Mouse (Mus musculus) thymus, postnatal 10 days (tissue): ENCODE results near the gene Fam168a.
A peak's percentile ranks its signal among the peaks of the same experiment; 100 is the strongest.
"Not testable (repeated sequence)": the region's sequence is repeated elsewhere in the genome, so short reads cannot be mapped to it uniquely, and the experiment has no call there.

Experiments used
- DNase-seq, 2 experiments: peaks; one replicate each; pipeline ENCODE4 v3.0.0; 2021; ENCODE audit warnings: low spot score in 2 of 2

The Fam168a gene

GRCm38 (mm10) chr7:100842175-100842574 lies 135.7 kb downstream of the Fam168a start:
- DNase-seq: no peak

DNA sequence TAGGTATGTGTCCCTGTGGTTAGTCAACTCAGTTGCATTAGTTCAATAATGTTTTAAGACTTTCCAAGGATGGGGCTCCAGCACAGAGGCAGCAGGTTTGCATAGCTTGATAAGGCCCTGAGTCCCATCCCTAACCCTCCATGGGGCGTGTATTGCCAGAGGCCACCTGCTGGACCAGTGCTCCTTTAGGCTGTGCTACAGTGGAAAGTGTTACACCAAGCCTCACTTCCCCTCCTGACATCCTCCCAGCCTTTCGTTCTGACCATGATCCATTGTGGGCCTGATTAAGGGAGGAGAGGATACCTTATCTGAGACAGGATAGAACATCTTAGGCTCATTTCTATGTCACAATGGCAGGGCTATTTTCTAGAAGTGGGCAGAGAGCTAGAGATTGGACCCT lies 137.4 kb downstream of the Fam168a start:
- DNase-seq: no peak

DNA sequence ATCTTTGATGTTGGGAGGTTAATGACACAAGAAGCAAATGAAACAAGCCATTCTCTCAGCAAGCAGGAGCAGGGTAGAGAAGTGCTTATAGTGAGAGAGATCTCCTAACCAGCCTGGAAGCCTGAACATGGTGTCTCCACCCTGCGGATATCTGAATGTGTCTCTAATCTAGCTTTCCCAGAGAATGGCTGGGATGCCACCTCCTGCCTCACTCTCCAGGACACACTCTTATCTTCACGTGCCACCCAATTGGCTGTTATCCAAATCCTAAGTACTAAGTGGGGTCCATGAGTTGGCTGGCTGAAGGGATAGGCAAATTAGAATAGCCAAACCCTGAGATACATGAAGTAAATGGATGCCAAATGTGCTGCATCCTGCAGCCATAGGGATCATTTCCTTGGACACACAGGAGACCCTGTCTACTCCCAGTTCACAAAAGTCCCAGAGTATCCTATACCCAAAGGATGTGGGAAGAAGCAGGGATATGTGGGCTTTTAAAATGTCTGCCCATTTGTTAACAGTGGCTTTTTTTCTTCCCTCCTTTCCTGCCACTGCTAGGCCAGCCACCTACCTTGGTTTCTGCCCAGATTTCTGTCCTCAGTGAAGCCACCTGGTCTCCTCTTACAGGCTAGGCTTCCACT lies 138.1 kb downstream of the Fam168a start:
- DNase-seq: no peak

DNA sequence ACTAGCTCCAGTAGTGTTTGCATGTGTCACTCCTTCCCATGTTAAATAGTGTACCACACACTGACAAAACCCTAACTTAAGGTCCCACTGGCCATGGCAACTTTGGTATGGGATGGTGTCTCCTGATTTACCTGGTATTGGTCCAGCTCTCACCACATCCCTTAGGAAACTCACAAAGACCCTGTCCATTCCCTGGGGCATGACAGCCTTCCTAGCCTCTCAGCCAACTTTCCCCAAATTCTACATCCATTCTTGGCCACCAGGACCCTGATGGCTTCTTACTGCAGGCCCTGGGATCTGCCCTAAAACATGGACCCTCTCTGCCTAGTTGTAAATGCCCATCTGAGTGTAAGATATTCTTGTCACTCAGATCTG lies 138.6 kb downstream of the Fam168a start:
- DNase-seq: no peak

GRCm38 (mm10) chr7:100845412-100845811 lies 139.0 kb downstream of the Fam168a start:
- no peak for DNase-seq

DNA sequence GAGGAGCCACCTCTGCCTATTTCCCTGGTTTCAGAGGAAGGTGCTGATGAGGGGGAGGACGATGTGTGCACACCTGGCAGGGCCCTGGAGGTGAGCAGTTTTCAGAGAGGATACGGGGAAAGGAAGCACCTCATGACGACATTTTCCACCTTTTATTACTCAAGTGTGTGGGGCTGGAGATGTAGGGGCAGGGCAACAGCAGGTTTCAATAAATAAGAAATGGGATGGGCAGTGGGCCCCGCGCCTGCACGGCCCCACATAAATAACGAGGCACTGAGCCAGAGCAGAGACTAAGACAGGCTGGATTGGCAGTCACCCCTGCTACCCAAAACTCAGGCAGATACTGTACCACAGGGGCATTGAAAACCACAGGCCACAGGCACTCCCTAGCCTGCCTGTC lies 139.6 kb downstream of the Fam168a start:
- not testable (repeated sequence) for DNase-seq

- DNase-seq: no peak
Observed at GRCm38 (mm10) chr7:100847131-100847530, 140.7 kb downstream of the Fam168a start.

GRCm38 (mm10) chr7:100848744-100849143 lies 142.3 kb downstream of the Fam168a start:
- DNase-seq: peak; percentile 37 to 75

DNA sequence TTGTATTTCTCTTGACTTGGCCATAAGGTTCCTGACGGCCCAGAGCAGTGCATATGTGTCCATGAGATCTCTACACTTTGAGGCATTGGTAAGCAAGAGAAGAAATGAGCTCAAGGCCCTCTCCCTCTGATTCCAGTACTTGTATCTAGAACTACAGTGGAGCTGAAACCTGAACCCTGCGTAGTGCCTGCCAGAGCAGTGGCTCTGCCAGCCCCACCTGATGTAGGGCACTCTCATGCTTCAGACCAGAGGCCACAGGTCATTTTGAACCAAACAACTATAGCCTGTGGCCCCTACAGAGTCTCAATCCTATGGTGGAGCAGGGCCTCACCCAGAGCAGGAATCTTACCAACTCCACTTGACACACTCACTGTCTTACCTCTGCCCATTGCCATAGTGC lies 143.1 kb downstream of the Fam168a start:
- DNase-seq: no peak

DNA sequence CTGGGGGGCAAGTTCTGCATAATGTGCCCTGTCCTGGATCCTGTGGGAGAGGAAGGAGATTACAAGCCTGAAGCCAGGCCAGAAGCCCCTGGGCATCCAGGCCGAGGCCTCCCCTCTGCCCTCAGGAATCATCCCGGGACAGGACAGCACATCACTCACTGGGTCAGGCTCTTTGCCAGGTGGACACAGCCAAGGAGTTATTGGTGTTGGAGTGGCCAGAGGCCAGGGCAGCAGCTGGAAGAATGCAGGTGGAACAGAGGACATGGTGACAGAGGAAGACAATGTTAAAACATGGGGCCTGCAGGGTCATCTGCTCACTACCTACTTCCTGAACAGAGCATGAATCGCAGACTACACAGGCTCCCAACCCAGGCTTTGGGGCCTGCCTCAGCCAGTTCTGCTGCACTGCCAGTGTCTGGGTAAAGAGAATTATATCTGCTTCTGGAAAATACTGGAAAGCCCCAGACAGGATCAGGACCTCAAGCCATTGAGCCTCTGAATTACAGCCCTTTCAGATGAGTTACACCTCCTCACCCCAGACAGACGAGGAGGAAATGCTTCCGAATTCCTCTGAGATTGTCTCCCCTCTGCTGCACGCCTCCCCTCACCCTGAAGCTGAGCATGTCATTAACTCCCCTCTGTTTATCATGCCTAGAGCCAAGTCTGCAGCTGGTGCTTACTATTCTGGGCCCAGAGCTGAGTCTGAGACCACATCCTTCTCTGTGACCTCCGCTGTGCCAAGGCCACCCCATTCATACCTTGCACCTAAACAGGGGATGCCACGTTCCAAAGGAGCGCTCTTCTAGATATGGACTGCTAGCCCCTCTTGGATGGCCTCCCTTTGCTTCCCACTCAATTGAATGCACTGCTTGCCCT lies 145.3 kb downstream of the Fam168a start:
- DNase-seq: no peak

- DNase-seq: no peak
Observed at GRCm38 (mm10) chr7:100853396-100853795, 147.0 kb downstream of the Fam168a start.

DNA sequence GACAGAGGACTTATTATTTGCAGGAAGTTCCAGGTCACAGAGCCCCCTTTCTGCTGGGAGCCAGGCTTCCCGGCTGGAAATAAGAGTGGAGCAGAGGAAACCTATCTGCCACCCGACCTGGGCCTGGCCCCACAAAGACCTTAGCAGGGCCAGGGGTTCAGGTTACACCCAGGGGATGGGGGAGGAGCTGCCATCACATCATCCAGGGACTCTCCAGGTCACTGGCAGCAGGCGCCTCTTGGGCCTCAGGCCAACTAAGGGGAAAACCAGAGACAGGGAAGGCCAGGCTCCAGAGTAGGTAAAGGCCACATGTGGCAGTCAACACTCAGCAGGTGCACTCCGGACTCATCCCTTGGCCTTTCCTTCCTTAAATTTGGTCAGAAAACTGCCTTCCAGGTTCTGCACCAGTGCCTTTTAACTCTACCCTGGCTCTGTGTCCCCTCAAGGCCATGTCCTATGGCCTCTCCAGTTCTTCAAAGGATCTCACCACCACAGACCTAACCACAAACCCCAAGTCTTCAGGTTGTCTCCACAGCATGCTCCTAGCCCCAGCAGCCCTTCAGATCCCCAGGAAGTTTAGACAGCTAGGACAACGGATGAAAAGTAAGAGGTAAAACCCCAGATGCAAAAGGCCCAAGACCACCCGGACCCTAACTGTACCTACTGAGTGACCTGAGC lies 147.8 kb downstream of the Fam168a start:
- no peak for DNase-seq

GRCm38 (mm10) chr7:100854861-100855260 lies 148.4 kb downstream of the Fam168a start:
- no peak for DNase-seq

DNA sequence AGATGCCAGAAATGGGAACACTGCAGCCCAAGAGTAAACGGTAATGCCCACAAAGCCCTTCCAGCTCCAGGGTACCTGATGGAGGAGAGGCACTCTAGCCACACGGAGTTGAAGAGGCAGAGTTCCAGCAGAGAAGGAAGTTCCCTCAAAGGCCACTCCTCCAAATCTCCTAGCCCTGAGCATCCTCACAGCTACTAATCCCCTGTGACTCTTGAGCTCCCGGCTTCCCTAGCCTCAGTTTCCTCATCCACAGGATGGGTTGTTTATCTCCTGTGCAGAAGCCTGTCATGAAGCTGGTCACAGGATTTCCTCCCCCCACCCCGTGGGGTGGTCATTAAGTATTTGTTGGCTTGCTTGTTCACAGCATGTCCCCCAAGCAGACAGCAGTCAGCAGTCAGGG lies 148.9 kb downstream of the Fam168a start:
- DNase-seq: no peak

GRCm38 (mm10) chr7:100855795-100856573 lies 149.5 kb downstream of the Fam168a start:
- DNase-seq: peak; percentile 62 to 64

DNA sequence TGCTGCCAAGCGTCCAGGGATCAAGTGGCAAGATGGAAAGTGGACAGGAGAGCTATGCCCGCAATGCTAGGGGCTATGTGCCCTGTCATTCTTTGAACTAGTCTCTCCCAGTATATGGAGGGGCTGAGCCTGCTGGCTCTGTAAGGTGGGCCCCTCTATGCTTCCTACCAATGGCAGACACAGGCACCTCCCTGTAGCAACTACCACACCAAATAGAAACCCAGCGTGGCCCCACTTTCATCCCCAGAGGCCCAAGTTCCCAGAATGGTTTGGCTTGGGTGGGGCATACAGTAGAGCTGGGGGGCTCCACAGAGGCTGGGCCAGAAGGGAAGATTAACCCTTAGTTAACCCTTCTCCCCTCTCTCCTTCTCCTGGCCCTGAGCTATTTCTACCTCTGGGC lies 154.0 kb downstream of the Fam168a start:
- no peak for DNase-seq

GRCm38 (mm10) chr7:100861209-100861608 lies 154.8 kb downstream of the Fam168a start:
- no peak for DNase-seq

GRCm38 (mm10) chr7:100862353-100862752 lies 155.9 kb downstream of the Fam168a start:
- DNase-seq: no peak

- DNase-seq: peak; percentile 95 to 98
Observed at GRCm38 (mm10) chr7:100862828-100863638, 156.6 kb downstream of the Fam168a start, which contains the start of gene Relt. TSS of gene Relt (minus strand) at chr7:100863446.

DNA sequence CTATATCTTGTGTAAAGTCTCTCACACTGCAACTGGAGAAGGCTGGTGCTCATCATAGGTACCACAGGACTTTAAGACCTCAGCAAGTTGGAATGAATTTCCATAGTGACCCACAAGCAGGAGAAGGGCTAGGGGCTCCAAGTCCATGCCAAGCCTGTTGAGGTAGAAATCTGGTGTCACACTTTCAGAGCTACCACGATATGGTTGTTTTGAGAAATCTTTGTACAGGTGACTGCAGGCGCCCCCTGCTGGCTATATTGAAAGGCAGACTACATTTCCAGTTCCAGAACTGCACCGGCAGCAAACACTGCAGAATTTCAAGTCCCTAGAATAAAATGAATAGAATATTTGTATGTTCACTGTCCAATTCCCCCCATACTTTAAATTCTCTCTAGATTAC lies 160.2 kb downstream of the Fam168a start:
- peak; percentile 46 to 80 for DNase-seq

DNA sequence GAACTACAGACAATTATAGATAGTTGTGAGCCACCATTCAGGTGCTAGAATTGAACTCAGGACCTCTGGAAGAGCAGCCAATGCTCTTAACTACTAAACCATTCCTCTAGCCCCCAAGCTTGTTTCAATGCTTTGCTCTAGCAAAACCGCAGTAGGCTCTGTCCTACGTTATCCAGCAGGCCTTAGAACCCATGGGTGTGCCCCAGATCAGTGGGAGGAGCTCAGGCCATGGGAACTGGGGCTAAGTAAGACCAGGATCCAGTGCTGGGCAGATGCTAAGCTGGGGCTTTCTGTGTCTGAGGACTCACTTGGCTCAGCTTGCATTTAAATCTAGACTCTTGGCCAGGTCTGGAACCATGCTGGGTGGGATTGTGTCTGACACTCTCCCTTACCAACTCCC lies 161.1 kb downstream of the Fam168a start:
- no peak for DNase-seq
